Mouse (Mus musculus) liver, embryonic 14.5 days (tissue): ENCODE data around the gene Pnpla2. TPM values are rescaled to one million over a fixed set of nuclear protein-coding genes. Genes with fewer than 3 reads are reported as not detected.
A peak's percentile ranks its signal among the peaks of the same experiment; 100 is the strongest.

Experiments
- ATAC-seq: fragments of 200-750 bp; cut with Nextera tagmentation; 2 replicates; pipeline ENCODE4 v1.8.0; 2017; ENCODE audit warnings: moderate number of reproducible peaks, mild to moderate bottlenecking, moderate library complexity; ENCODE audit not compliant: insufficient read depth
- DNase-seq, 3 experiments: peaks; one replicate each; pipeline ENCODE4 v3.0.0-alpha.2; 2012 to 2013; ENCODE audit warnings: low read depth in 3 of 3, low spot score in 3 of 3
- H3K27ac ChIP-seq: fragments of 300-500 bp; sonication (generic); 2 replicates; pipeline ENCODE4 v1.5.1; 2014; ENCODE audit warnings: moderate library complexity, mild to moderate bottlenecking, control low read depth, inconsistent platforms
- H3K27me3 ChIP-seq: fragments of 300-500 bp; sonication (generic); 2 replicates; pipeline ENCODE4 v1.6.1; 2014; ENCODE audit warnings: mild to moderate bottlenecking, low read length, moderate library complexity; ENCODE audit not compliant: control insufficient read depth, insufficient read depth
- H3K36me3 ChIP-seq: fragments of 300-500 bp; sonication (generic); replicated peaks from 2 replicates; pipeline ENCODE4 v1.6.1; 2014; ENCODE audit warnings: low read depth; ENCODE audit not compliant: control insufficient read depth, insufficient read depth
- H3K4me1 ChIP-seq, 2 experiments: fragments of 200-500 bp in 1 of 2; fragments of 300-500 bp in 1 of 2; sonication (generic) in 1 of 2; replicated peaks; 2 replicates each; pipeline ENCODE4 v1.6.1; 2012 to 2014; ENCODE audit warnings: antibody characterized with exemption in 1 of 2, inconsistent platforms in 1 of 2, low read length in 1 of 2; ENCODE audit not compliant: control insufficient read depth in 2 of 2, insufficient read depth in 2 of 2
- H3K4me2 ChIP-seq: fragments of 300-500 bp; sonication (generic); 2 replicates; pipeline ENCODE4 v1.6.1; 2014; ENCODE audit warnings: low read depth, mild to moderate bottlenecking, control low read depth, moderate library complexity
- H3K4me3 ChIP-seq, 2 experiments: fragments of 200-500 bp in 1 of 2; fragments of 300-500 bp in 1 of 2; sonication (generic) in 1 of 2; 2 replicates each; pipeline ENCODE4 v1.5.1; 2012 to 2014; ENCODE audit warnings: low read depth in 2 of 2, low read length in 2 of 2, mild to moderate bottlenecking in 2 of 2, control low read depth in 1 of 2, inconsistent platforms in 1 of 2, moderate library complexity in 1 of 2; ENCODE audit not compliant: insufficient read depth in 1 of 2
- H3K9ac ChIP-seq: fragments of 300-500 bp; sonication (generic); replicated peaks from 2 replicates; pipeline ENCODE4 v1.6.1; 2014; ENCODE audit warnings: mild to moderate bottlenecking, control low read depth, moderate library complexity
- H3K9me3 ChIP-seq: fragments of 300-500 bp; sonication (generic); 2 replicates; pipeline ENCODE4 v1.6.1; 2016; ENCODE audit warnings: low read length, mixed read lengths; ENCODE audit not compliant: control insufficient read depth
- CTCF ChIP-seq: IDR thresholded peaks from 2 replicates; pipeline ENCODE4 v1.5.1; 2016; ENCODE audit warnings: antibody characterized with exemption, low read depth, control low read depth
- EP300 ChIP-seq: IDR thresholded peaks from 2 replicates; pipeline ENCODE4 v1.6.1; 2016; ENCODE audit warnings: antibody characterized with exemption, low read depth
- WGBS: fragments of 180-500 bp; shearing (Covaris S2); extraction: QIAGEN DNeasy Blood & Tissue Kit; methylation state at CpG from one replicate; pipeline ENCODE4 v1.1.7; 2014; ENCODE audit not compliant: insufficient replicate concordance; 5-methylcytosine and 5-hydroxymethylcytosine counted together
- polyA plus RNA-seq, 2 experiments: library from polyadenylated mRNA; depleted of rRNA in 1 of 2; stranded (reverse) in 1 of 2; unstranded in 1 of 2; fragments of >200 nt; fragmentation: Nextera tagmentation in 1 of 2; extraction: Ambion mirVana in 1 of 2; gene quantifications; 2 replicates each; pipeline versions ENCODE4 v1.2.1 to v1.2.3; 2012 to 2014

Gene Pnpla2
- polyA plus RNA-seq, 2 experiments: 6.7 to 9.4 TPM

DNA sequence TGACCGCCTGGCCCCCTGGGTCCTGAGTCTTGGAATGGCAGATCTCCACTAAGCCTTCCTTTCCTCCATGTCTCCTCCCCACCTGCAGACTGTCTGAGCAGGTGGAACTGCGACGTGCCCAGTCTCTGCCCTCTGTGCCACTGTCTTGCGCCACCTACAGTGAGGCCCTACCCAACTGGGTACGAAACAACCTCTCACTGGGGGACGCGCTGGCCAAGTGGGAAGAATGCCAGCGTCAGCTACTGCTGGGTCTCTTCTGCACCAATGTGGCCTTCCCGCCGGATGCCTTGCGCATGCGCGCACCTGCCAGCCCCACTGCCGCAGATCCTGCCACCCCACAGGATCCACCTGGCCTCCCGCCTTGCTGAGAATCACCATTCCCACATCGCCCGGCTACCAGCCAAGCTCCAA lies 4.3 kb downstream of the Pnpla2 start:
- H3K4me2 ChIP-seq: no peak overlapping the region
- no peak overlapping the region for H3K27ac ChIP-seq
- peaks cover 42% of the 10 kb centered on the region for H3K27me3 ChIP-seq
- H3K9me3 ChIP-seq: no peaks in the 10 kb centered on the region
- ATAC-seq (no peak), DNase-seq (no peak)
- H3K36me3 ChIP-seq: no peaks in the 10 kb centered on the region
- WGBS: 88% methylated on average over 17 of the region's 17 CpGs
- no peak overlapping the region for H3K9ac ChIP-seq
- H3K4me1 ChIP-seq: peaks cover 7 to 12% of the 10 kb centered on the region in 2 experiments
- TF ChIP-seq CTCF: no peak
- no peak overlapping the region for H3K4me3 ChIP-seq

DNA sequence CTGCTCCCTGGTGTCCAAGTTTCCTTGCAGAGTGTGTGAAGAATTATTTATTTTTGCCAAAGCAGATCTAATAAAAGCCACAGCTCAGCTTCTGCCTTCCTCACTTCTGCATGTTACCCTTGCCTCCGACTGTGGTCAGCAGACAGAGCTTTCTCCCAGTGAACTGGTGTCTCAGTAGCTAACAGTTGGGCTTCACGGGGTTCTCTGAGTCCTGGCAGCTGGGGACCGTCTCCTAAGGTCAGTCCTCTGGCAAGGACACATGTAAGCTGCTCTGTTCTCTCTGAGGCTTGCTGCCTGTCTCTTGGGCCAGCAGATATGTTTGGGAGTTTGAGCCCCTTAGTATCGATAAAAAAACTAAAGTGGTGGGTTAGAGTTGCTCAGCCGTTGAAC lies 5.0 kb downstream of the Pnpla2 start:
- TF ChIP-seq EP300: no peak
- no peak for TF ChIP-seq CTCF
- H3K4me3 ChIP-seq: no peak overlapping the region
- H3K27ac ChIP-seq: no peak overlapping the region
- no peaks in the 10 kb centered on the region for H3K9me3 ChIP-seq
- H3K4me1 ChIP-seq: peaks cover 4 to 7% of the 10 kb centered on the region in 2 experiments
- DNase-seq (no peak), ATAC-seq (no peak)
- H3K36me3 ChIP-seq: no peaks in the 10 kb centered on the region
- WGBS: 63% methylated on average over 5 of the region's 5 CpGs
- no peak overlapping the region for H3K9ac ChIP-seq
- no peak overlapping the region for H3K4me2 ChIP-seq
- H3K27me3 ChIP-seq: peaks cover 49% of the 10 kb centered on the region

DNA sequence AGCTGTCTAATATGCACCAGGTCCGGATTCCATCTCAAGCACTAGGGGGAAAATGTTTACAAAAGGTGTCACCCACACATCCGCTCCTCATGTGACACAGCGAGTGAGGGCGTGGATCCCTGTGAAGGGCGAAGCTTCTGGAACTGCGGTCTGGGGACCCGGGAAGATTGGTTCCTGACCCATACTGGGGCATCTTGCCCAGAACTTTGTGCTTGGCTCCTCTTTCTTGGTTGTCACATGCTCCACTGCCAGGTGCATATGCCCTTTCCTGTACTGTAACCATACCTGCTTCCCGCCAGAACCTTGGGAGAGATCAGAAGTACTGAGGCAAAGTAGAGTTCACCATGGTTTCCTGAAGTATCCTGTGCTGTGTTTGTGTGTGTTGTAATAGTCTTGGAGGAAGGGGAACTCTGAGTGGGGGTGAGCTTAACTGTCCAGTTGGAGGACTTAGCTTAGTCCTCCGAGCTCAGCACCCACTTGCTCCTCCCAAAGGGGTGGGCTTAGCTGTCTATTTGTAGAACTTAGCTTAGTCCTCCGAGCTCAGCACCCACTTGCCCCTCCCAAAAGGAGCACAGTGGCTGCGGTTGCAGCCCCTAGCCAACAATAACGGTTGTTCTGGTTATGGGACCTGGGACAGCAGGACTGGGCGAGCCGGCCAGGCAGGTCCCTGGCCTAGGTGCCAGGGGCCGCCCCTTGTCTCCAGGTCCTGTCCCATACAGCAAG lies 5.6 kb downstream of the Pnpla2 start, which contains the start of gene Cracr2b:
TSS of gene Cracr2b (plus strand) at position 704 of the 723 bp plus-strand sequence.
- Histone ChIP-seq H3K36me3 (no peaks in the 10 kb centered on the region), H3K4me2 (peak within 1 kb of the TSS; percentile 55), H3K4me3 (peak within 1 kb of the TSS; percentile 13 to 52; a peak in 3 of 4 replicates), H3K27me3 (peaks cover 54% of the 10 kb centered on the region), H3K27ac (no peak within 1 kb of the TSS), H3K9ac (peak within 1 kb of the TSS; percentile 21; the same call in 1 of the 2 replicates), H3K4me1 (peaks cover 4 to 7% of the 10 kb centered on the region in 2 experiments), H3K9me3 (no peaks in the 10 kb centered on the region)
- ATAC-seq (no peak), DNase-seq (no peak)
- 57% methylated on average over 15 of the region's 15 CpGs for WGBS
- no peak for TF ChIP-seq EP300
- TF ChIP-seq CTCF: no peak

DNA sequence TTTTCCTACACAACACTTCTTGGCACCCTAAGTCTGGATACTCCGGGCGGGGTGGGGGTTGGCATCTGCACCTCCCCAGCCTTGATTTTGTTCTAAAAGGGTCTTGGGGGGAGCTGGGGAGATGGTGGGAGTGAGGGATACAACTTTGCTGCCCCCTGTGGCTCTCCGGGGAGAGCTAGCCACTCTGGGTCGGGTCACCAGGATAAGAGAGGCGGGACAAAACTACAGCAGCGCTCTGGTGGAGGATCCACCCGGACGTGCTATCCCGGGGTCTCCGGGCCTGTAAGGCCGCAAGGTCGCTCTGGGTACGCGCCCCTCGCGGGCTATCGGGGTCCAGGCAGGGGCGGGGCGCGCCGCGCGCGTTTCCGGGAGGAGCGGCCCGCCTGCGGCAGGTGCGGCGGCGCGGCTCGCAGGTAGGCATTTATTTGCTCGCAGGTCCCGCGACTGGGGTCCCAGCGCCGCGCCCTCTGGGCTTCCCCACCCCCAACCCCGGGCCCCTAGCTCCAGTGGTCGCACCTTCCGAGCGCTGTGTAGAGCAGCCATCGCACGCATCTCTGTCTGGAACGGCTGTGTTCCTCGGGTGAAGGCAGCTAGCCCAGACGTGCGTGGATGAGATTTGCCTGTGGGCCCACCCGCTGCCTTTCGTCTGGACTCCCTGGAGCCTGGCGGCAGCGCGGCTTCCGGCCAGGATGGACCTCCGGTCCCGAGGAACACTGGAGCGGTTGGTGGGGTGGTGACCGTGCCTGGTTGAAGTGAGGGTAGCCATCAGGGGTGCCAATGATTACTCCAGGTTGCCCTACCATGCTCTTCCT lies 6.7 kb downstream of the Pnpla2 start:
- Histone ChIP-seq H3K4me3 (peak overlapping the region; percentile 13 to 52; a peak in 3 of 4 replicates), H3K27ac (no peak overlapping the region), H3K27me3 (peaks cover 63% of the 10 kb centered on the region), H3K4me2 (peak overlapping the region; percentile 55), H3K4me1 (peaks cover 3% of the 10 kb centered on the region in 2 experiments), H3K9me3 (no peaks in the 10 kb centered on the region), H3K36me3 (no peaks in the 10 kb centered on the region), H3K9ac (peak overlapping the region; percentile 21; the same call in 1 of the 2 replicates)
- TF ChIP-seq CTCF (peak; percentile 20; the same call in 1 of the 2 replicates), EP300 (no peak)
- no peak for ATAC-seq
- no peak for DNase-seq
- 3% methylated on average over 59 of the region's 59 CpGs for WGBS

DNA sequence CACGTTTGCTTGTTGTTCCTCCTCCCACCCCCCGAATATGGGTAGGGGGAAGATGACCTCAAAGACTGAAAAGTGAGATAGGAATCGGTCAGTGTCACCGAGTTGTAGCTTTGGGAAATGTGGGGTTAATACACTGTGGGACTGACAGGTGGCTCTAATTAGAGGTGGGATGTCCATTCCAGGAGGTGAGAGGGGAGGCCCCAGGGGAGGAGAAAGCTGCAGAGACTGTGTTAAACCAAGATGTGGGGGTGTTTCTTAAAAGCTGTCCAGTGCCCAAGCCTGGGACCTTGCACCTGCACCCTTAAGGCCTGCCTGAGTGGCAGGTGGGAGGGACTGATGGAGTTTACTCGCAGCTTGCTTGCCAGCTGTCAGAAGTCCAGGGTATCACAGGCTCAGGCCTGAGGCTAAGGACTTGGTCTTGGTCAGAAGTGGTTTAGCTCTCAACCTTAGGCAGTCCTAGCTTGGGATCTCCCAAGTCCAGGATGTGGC lies 7.4 kb downstream of the Pnpla2 start:
- Histone ChIP-seq H3K27ac (no peak overlapping the region), H3K4me1 (peaks cover 6 to 7% of the 10 kb centered on the region in 2 experiments), H3K4me2 (peak overlapping the region; percentile 55), H3K9me3 (no peaks in the 10 kb centered on the region), H3K4me3 (0 out of 4 replicates have a peak overlapping the region, but pooled peaks of 1 of the 2 experiments have one; percentile 3), H3K9ac (no peak overlapping the region), H3K27me3 (peaks cover 63% of the 10 kb centered on the region), H3K36me3 (no peaks in the 10 kb centered on the region)
- ATAC-seq: no peak
- 18% methylated on average over 5 of the region's 5 CpGs for WGBS
- DNase-seq: no peak
- TF ChIP-seq EP300 (no peak), CTCF (no peak)
